ENCODE assay signal across 7 mouse cellular contexts in the genomic region with DNA sequence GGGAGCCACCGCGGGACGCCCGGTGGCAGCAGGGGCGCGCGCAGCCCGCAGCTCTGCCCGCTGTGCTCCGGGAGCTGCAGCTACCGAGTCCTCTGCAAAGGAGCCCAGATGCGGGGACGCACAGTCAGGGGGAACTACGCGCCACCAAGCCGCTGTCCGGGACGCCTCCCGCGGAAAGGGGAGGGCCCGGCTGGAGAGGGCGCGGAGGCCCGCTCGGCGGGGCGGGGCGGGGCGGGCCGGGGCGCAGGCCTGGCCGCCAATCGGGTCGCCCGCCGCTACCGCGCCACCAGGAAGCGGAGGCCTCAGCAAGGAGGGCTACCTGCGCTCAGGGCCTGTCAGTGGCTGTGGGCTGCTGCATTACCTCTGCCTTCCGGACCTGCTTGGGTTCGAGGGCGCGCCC.
A peak's percentile ranks its signal among the peaks of the same experiment; 100 is the strongest.
DNase-seq lines count a peak whose midpoint lies in the region; ATAC-seq lines count a peak whose summit lies in the region.
"Not testable (repeated sequence)": the region's sequence is repeated elsewhere in the genome, so short reads cannot be mapped to it uniquely, and the experiment has no call there.

No protein-coding gene starts in this region.

- peak; percentile 53; the same call in 1 of the 2 replicates for ATAC-seq in forebrain, embryonic 13.5 days
- not testable (repeated sequence) for ATAC-seq in heart, embryonic 15.5 days (replicated peaks; ENCODE audit: insufficient number of reproducible peaks, insufficient read depth, low FRiP score, low read depth); limb, embryonic 11.5 days (ENCODE audit: insufficient number of reproducible peaks, low FRiP score, low TSS enrichment, low read depth)
- 0 out of 2 replicates have a peak, but pooled peaks have one; percentile 68 for ATAC-seq in intestine, embryonic 14.5 days (replicated peaks; ENCODE audit: low FRiP score, low TSS enrichment, low read depth)
- ATAC-seq in midbrain, embryonic 11.5 days (ENCODE audit: low FRiP score): peak; percentile 72; the same call in 1 of the 2 replicates
- ATAC-seq in neural tube, embryonic 14.5 days (ENCODE audit: low read depth): peak; percentile 65; the same call in 1 of the 2 replicates

- peak overlapping the region; percentile 32 for H3K4me3 ChIP-seq in forebrain, embryonic 13.5 days
- peak overlapping the region; percentile 36 for H3K4me3 ChIP-seq in heart, embryonic 15.5 days
- 0 out of 2 replicates have a peak overlapping the region, but pooled peaks have one; percentile 22 for H3K4me3 ChIP-seq in intestine, embryonic 14.5 days (ENCODE audit: low read depth, low read length)
- peak overlapping the region; percentile 26; the same call in 1 of the 2 replicates for H3K4me3 ChIP-seq in limb, embryonic 11.5 days (ENCODE audit: low read depth, low read length)
- H3K4me3 ChIP-seq in midbrain, embryonic 11.5 days (ENCODE audit: low read depth, low read length): peak overlapping the region; percentile 26
- not testable (repeated sequence) for H3K4me3 ChIP-seq in neural tube, embryonic 14.5 days (ENCODE audit: low read depth, low read length)

- not testable (repeated sequence) for H3K4me2 ChIP-seq in forebrain, embryonic 13.5 days; intestine, embryonic 14.5 days (ENCODE audit: low read length); limb, embryonic 11.5 days (ENCODE audit: low read depth, severe bottlenecking); midbrain, embryonic 11.5 days; neural tube, embryonic 14.5 days (ENCODE audit: low read depth, low read length)
- peak overlapping the region; percentile 48; the same call in 1 of the 2 replicates for H3K4me2 ChIP-seq in heart, embryonic 15.5 days

- not testable (repeated sequence) for H3K4me1 ChIP-seq in forebrain, embryonic 13.5 days; heart, embryonic 15.5 days (replicated peaks); intestine, embryonic 14.5 days (replicated peaks; ENCODE audit: control insufficient read depth, insufficient read depth, low read length); limb, embryonic 11.5 days (ENCODE audit: control insufficient read depth, insufficient read depth, low read length); midbrain, embryonic 11.5 days (ENCODE audit: control insufficient read depth, insufficient read depth, low read length); neural tube, embryonic 14.5 days (ENCODE audit: control insufficient read depth, insufficient read depth, low read length)

- not testable (repeated sequence) for H3K9me3 ChIP-seq in forebrain, embryonic 13.5 days (replicated peaks); heart, embryonic 15.5 days (replicated peaks); intestine, embryonic 14.5 days (ENCODE audit: control insufficient read depth, low read length); limb, embryonic 11.5 days (ENCODE audit: control insufficient read depth, low read length); midbrain, embryonic 11.5 days (ENCODE audit: control insufficient read depth, low read length); neural tube, embryonic 14.5 days (ENCODE audit: control insufficient read depth, low read length)

- not testable (repeated sequence) for H3K27ac ChIP-seq in forebrain, embryonic 13.5 days; heart, embryonic 15.5 days; intestine, embryonic 14.5 days (ENCODE audit: low read depth); limb, embryonic 11.5 days (replicated peaks; ENCODE audit: low read depth, low read length); midbrain, embryonic 11.5 days (ENCODE audit: low read depth, low read length); neural tube, embryonic 14.5 days (ENCODE audit: low read depth, low read length)

- not testable (repeated sequence) for H3K27me3 ChIP-seq in forebrain, embryonic 13.5 days; heart, embryonic 15.5 days; intestine, embryonic 14.5 days (replicated peaks; ENCODE audit: control insufficient read depth, insufficient read depth, low read length); limb, embryonic 11.5 days (ENCODE audit: control insufficient read depth, insufficient read depth, low read length); midbrain, embryonic 11.5 days (ENCODE audit: control insufficient read depth, insufficient read depth, low read length); neural tube, embryonic 14.5 days (ENCODE audit: control insufficient read depth, insufficient read depth, low read length)

- no CpG with 5 or more reads among the region's 44 CpGs for WGBS in forebrain, embryonic 13.5 days
- WGBS in heart, embryonic 15.5 days: no CpG with 5 or more reads among the region's 44 CpGs
- no CpG with 5 or more reads among the region's 44 CpGs for WGBS in intestine, embryonic 14.5 days
- WGBS in limb, embryonic 11.5 days: no CpG with 5 or more reads among the region's 44 CpGs
- no CpG with 5 or more reads among the region's 44 CpGs for WGBS in midbrain, embryonic 11.5 days
- no CpG with 5 or more reads among the region's 44 CpGs for WGBS in neural tube, embryonic 14.5 days

- not testable (repeated sequence) for H3K36me3 ChIP-seq in forebrain, embryonic 13.5 days (ENCODE audit: poor library complexity, severe bottlenecking); heart, embryonic 15.5 days; intestine, embryonic 14.5 days (ENCODE audit: control insufficient read depth, insufficient read depth, low read length); limb, embryonic 11.5 days (ENCODE audit: control insufficient read depth, insufficient read depth, low read length); midbrain, embryonic 11.5 days (ENCODE audit: control insufficient read depth, insufficient read depth, low read length); neural tube, embryonic 14.5 days (ENCODE audit: control insufficient read depth, insufficient read depth, low read length)

- not testable (repeated sequence) for H3K9ac ChIP-seq in forebrain, embryonic 13.5 days; heart, embryonic 15.5 days; intestine, embryonic 14.5 days (ENCODE audit: low read length); limb, embryonic 11.5 days (ENCODE audit: low read length); midbrain, embryonic 11.5 days (ENCODE audit: low read length); neural tube, embryonic 14.5 days (replicated peaks; ENCODE audit: low read depth, low read length)

- peak; percentile 1 for DNase-seq in adrenal gland, postnatal 36 days
- DNase-seq in intestine, embryonic 14.5 days (ENCODE audit: low spot score); limb, embryonic 11.5 days (ENCODE audit: low spot score); midbrain, embryonic 11.5 days (ENCODE audit: low spot score, missing footprints): not testable (repeated sequence)
